Mouse (Mus musculus) small intestine, adult 2 months (tissue): ENCODE data around the gene Itfg2.

Experiments
- CTCF ChIP-seq: fragments of 200-500 bp; IDR thresholded peaks from 2 replicates; pipeline ENCODE4 v1.5.1; 2012; ENCODE audit warnings: low read depth, mild to moderate bottlenecking, control low read depth, inconsistent platforms, low read length, moderate library complexity, mixed read lengths; ENCODE audit not compliant: insufficient replicate concordance, insufficient read length; ENCODE audit errors: extremely low read depth
- POLR2A ChIP-seq: fragments of 200-500 bp; IDR thresholded peaks from 2 replicates; pipeline ENCODE4 v1.6.1; 2012; ENCODE audit warnings: low read depth, mild to moderate bottlenecking, control low read depth, inconsistent platforms, low read length, moderate library complexity

GRCm38 (mm10) chr6:128397574-128398261 lies 27.0 kb downstream of the Itfg2 start:
- TF ChIP-seq CTCF (no peak), POLR2A (no peak)
